Mouse (Mus musculus): Measurements from ENCODE around the gene Dand5.
"Not testable (repeated sequence)": the region's sequence is repeated elsewhere in the genome, so short reads cannot be mapped to it uniquely, and the experiment has no call there.

Dand5 gene

DNA sequence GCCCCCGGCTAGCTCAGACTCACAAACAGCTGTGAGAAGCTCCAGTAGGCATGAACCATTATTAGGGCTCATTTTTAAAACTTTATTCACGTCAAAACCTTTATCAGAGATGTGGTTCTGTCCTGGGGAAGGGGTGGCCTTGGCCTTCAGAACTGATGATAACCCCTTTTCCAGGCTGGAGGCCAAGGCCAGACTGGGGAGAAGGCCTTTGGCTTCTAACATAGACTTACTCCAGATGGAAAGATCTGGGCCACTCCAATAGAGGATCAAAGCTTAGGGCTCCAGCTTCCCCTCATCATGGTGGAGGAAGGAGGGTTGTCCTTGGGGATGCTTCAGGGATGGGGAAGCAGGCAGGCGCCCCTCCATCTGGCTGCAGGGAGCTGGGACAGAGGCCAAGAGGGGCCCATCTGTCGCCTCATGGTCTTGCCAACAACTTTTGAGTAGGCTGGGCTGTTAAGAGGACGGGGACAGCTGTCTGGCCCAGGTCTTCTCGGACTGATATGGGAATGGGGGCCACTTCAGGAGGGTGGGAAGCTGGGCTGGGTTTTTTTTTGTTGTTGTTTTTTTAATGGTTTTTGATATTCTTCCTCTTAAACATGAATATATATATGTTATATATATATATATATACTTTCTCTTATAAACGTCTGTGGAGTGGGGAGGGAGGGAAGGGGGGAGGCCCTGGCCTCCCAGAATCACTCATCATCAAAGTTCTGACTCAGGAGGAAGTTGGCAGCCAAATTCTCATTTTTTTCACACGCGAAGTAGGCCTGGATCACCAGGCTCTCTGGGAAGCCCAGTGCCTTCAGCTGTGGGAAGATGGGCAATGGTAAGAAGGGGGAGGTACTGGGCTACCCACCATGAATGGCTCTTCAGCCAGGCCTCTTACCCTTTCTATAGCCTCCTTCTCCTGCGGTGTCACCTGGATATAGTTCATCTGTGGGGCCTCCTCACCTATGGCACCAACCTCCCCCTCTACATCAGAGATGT lies 12.5 kb upstream of the Dand5 start:
- DNase-seq (ENCODE audit: low read depth), result no peak

DNA sequence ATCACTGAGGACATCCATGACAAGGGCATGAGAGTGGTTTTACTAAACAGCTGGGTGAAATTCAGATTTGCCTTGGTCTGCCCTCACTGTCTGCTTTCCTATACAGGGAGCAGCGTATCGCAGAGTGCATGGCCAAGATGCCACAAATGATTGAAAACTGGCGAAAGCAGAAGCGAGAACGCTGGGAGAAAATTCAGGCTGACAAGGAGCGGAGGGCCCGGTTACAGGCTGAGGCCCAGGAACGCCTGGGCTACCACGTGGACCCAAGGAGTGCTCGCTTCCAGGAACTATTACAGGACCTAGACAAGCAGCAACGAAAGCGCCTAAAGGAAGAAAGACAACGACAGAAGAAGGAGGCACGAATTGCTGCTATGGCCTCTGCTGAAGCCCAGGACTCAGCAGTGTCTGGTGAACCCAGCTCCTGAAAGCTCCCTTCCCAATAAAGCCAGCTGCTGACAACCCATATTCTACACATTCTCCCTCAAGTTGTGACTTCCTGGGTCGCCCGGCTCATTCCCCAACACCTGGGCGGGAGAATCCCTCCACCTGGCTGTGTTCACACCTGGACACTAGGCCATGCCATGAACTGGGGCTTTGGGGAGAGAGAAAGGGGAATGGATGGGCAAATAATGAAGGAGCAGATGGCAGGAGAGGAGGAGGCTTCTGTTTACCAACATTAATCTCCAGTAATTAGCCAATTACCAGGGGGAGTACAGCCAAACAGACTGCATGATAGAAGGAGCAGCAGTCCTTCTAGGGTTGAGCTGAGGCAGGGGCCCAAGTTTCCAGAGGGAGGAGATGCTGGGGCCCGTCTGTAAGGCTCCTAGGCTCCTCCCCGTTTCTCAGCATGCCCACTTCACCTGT lies 11.6 kb upstream of the Dand5 start:
- no peak for DNase-seq (ENCODE audit: low read depth)

GRCm38 (mm10) chr8:84832759-84833742 lies 10.4 kb upstream of the Dand5 start:
- DNase-seq (ENCODE audit: low read depth), result peak; percentile 21

DNA sequence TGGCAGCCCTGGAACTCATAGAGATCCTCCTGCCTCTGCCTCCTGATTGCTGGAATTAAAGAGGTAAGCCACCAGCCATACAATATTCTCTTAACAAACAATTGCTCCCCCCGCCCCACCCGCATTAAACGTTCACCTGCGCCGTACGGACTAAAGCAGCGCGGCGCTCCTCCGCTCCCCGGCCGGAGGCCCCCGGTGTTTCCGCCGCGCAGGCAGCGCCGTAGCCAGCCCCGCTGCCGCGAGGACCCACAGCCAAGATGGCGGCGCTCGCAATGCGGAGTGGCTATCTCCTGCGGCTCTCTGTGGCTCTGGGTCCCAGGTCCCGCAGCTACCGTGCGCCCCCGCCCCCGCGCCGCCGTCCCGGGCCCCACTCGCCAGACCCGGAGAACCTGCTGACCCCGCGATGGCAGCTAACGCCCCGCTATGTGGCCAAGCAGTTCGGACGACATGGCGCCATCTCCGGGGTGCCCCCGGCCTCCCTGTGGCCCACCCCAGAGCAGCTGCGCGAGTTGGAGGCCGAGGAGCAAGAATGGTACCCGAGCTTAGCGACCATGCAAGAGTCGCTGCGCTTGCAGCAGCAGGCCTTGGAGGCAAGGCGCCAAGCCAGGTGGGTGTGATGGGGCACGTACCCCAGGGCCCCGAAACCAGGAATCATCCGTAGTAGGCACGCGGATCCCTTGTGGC lies 9.6 kb upstream of the Dand5 start:
- DNase-seq (ENCODE audit: low read depth), result peak; percentile 90

GRCm38 (mm10) chr8:84831490-84831889 lies 8.9 kb upstream of the Dand5 start, which contains the start of gene Gadd45gip1:
Gadd45gip1 (plus strand) TSS chr8:84831522.
- DNase-seq (ENCODE audit: low read depth), result peak; percentile 84

DNA sequence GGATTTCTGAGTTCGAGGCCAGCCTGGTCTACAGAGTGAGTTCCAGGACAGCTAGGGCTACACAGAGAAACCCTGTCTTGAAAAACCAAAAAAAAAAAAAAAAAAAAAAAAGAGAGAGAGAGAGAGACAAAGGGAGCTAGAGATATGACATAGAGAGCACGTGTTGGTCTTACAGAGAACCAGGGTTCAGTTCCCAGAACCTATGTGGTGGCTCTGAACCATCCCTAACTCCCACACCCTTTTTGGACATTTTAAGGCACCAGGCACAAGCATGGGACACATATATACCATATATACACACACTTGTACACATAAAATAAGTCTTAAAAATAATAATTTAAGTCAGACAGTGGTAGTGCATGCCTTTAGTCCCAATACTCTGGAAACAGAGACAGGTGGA lies 3.9 kb upstream of the Dand5 start:
- DNase-seq (ENCODE audit: low read depth), result not testable (repeated sequence)

DNA sequence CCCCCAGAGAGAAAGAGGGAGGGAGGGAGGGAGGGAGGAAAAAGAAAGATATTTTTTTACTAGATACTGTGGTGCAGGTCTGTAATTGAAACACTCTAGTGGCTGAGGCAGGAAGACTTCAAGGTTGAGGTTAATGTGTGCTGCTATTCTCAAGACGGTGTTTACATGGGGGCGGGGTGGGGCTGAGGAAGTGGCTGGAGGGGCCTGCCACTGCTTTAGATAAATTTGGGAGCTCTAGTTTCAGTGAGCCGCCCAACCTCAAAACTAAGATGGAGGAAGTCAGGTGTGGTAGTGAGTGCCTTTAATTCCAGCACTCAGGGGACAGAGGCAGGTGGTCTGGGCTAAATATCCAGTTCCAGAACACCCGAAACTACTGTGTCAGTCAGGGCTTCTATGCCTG lies 3.0 kb upstream of the Dand5 start:
- peak; percentile 76 for DNase-seq (ENCODE audit: low read depth)

DNA sequence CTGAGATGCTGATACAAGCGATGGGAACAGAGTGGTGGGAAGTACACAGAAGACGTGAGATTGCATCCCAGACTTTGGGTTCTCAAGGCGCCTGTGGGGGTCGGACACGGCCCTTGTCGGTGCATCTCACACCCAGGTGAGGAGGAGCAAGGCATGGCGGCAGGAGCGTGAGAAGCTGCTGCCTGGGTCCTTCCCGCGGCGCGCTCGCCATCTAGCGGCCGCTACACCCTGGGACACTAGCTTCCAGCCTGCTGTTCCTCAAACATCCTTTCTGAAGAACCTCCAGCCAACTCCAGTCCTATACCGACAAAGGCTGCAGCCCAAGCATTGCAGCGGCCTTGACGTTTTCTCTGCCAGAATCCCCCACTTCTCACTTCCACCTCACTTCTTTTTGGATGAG lies 1.0 kb upstream of the Dand5 start:
- peak; percentile 87 for DNase-seq (ENCODE audit: low read depth)

DNA sequence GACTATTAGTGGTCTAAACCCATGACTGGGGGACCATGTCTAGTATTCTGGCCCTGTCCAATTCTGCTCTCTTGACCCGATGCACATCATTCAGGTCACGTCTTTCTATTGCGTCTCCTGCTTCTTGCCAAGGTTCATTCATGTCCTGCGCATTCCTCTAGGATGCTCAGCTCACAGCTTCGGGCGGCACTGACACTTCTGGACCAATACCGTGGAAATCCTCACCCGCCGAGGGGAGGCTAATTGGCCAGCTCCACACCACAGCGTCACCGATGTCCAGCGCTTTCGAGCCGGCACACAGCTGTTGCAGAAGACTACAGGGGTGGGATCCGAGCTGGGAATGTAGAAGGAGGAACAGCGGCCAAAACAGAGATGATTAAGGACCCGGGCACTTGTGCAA lies 6.5 kb downstream of the Dand5 start:
- DNase-seq (ENCODE audit: low read depth), result no peak

DNA sequence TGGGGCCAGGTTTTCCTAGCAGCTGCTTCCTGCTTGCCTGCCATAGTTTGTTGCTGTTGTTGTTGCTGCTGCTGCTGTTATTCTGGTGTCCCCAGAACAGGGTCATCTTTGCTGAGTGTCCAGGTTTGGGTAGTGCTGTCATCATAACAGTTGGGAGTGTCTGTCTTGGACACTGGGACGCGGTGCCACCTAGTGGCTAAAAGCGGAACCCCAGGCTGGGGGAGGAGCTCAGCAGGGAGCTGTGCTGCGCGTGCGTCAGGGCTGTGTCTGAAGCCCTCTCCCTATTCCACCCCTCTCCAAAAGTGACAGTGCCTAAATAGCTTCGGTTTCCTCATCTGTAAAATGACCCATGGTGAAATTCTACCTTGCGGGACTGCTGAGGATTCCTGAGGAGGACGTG lies 7.1 kb downstream of the Dand5 start:
- DNase-seq (ENCODE audit: low read depth), result peak; percentile 93

GRCm38 (mm10) chr8:84814555-84815441 lies 7.8 kb downstream of the Dand5 start:
- no peak for DNase-seq (ENCODE audit: low read depth)

DNA sequence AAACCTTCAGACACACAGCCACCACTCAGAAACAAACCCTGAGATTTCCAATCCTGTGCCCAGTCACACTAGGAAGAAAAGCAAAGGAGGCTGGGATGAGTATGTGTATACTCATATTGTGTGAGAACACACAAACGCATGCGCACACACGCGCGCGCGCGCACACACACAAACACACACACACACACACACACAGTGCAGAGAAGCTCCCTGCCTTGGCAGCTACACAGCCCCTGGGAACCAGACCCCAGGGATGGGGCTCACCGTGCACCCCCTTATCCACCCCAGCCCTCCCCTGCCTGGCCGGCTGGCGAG lies 8.4 kb downstream of the Dand5 start:
- no peak for DNase-seq (ENCODE audit: low read depth)

DNA sequence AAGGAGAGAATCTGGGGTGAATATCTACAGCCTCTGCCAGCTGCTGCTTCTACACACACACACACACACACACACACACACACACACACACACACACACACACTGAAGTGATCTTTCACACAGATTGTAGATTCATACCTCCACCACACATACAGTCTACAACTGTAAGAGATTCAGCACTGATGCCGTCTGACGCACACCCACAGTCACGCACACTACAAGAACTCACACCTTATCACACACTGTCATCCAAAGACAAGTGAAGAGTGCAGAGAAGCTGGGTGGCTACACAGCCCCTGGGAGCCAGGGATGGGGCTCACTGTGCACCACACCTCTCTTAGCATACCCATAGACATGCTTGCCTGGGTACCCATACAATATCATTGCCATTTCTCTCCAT lies 8.8 kb downstream of the Dand5 start:
- DNase-seq (ENCODE audit: low read depth), result no peak

DNA sequence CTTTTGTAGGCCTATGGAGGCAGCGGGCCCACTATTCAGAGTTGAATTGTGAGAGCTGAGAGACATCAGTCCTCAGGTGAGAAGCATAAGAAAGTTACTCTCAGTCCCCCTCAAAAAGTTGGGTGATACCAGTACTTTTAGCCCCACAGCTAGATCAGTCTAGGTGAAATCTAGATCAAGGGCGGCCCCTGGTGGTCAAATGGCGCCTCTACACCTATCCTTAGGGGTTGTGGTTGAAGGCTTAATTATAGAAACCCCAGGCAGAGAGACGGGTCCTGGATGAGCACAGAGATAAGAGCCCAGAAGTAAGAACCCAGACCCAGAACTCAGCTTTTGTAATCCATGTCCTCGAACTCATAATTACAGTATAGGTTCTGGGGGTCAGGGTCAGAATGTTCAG lies 9.6 kb downstream of the Dand5 start:
- peak; percentile 92 for DNase-seq (ENCODE audit: low read depth)

GRCm38 (mm10) chr8:84811303-84811702 lies 11.3 kb downstream of the Dand5 start:
- DNase-seq (ENCODE audit: low read depth), result no peak

- DNase-seq (ENCODE audit: low read depth), result peak; percentile 87
Measured at GRCm38 (mm10) chr8:84810896-84811295, 11.7 kb downstream of the Dand5 start.

GRCm38 (mm10) chr8:84809941-84810280 lies 12.7 kb downstream of the Dand5 start:
- DNase-seq (ENCODE audit: low read depth), result no peak

DNA sequence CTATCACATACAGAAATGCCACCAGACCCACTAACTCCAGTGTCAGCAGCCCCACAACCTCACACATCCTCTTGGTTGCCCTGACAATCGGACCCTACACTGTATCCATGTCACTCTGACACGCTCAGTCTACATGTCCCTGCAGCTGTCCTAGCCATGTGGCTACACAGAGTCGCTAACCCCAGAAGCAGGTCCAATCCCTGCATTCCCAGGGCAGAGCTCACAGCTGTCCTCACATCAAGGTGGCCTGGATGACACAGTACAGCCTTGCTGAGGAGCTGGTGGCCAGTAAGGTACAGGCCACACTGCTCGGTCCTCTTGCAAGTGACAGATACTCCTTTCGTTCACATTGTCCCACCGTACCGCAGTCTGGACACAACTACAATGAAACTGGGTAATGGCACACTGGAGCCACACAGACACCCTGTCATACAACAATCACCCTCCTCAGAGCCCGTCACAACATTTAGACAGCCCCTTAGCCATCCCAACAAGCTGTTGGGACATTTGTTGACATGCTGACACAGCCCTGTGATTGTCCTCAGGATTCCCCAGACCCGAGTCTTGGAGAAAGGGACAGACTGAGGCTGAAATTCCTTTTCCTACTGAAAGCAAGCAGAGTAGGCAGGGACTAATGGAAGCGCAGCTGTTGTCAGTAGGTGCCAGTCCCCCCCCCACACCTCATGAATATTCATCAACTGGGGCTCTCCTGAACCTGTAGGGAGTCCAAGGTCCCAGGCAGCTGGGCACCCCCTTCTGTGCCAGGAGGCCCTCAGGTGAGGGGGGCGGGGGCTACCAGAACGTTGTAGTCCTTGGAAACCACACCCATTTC lies 13.3 kb downstream of the Dand5 start:
- DNase-seq (ENCODE audit: low read depth), result no peak

GRCm38 (mm10) chr8:84806031-84806430 lies 16.6 kb downstream of the Dand5 start:
- no peak for DNase-seq (ENCODE audit: low read depth)
